Mouse (Mus musculus): ENCODE measurements at regions not wholly inside any gene's neighbourhood (a gene's known extent, or its start where the extent isn't known, plus 50 kb on each side); places are given as distances from the start of the nearest gene placed in this dataset.
A peak's percentile ranks its signal among the peaks of the same experiment; 100 is the strongest.

DNA sequence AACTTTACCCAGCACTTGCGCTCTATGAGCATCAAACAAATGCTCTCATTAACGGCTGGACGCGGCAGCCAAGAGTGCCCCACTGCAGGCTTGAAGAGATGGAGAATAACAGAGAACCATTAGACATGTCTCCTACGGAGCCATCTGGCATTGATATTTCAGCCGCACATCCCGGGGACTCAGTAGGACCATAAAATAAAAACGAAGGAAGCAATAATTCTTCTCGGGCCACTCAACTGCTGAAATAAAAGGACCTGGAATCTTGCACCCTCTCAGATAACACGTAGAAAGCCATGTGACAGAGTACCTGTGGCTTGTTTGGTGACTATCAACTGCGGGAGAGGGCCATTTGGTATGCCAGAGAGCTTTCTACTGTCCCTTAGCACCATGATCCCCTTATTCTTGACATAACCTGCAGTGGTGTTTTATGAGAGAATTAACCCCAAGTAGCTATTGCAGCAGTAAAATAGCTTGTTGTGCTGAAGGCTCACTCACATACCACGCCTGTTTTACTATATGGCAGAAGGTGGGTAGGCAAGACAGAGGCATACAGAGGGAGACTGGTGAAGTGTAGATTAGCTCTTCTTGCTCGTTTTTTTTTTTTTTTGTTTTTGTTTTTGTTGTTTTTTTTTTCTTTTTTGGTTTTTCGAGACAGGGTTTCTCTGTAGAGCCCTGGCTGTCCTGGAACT lies 116.5 kb upstream of the Cnot2 start:
- ATAC-seq (ENCODE audit: insufficient number of reproducible peaks, low FRiP score, low TSS enrichment, low read depth) (peak; percentile 82), DNase-seq (ENCODE audit: low spot score) (peak; percentile 62)

DNA sequence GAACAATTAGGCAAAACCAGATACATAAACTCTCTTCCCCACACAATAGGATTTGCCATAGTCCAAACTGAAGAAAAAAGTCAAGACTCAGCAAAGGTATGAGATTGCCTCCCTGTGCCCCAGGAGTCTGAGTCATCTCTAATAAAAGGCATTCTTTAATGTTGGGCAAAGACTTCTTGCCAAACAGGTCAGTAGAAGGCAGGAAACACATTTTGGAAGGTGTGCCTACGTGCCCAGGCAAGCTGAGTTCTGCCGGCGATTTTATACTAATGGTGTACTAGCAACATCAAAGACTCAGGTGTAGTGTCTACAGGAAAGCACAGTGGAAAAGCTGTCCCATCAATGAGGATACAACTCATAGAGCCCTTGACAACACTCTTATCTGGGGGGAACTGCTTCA lies 112.5 kb upstream of the Cnot2 start:
- no peak overlapping the region for H3K9ac ChIP-seq (ENCODE audit: low read length)
- H3K27me3 ChIP-seq (ENCODE audit: control insufficient read depth, insufficient read depth, low read length) = no peaks in the 10 kb centered on the region
- no peak for ATAC-seq (ENCODE audit: insufficient number of reproducible peaks, low FRiP score, low TSS enrichment, low read depth)

More for the DNA sequence above, 116.5 kb upstream of the Cnot2 start:
- H3K27ac ChIP-seq (replicated peaks; ENCODE audit: low read depth, low read length) = peak overlapping the region; percentile 49
- no peak overlapping the region for H3K4me3 ChIP-seq (ENCODE audit: low read depth, low read length)
- H3K4me1 ChIP-seq (ENCODE audit: control insufficient read depth, insufficient read depth, low read length) = peaks cover 16% of the 10 kb centered on the region
- no peaks in the 10 kb centered on the region for H3K27me3 ChIP-seq (ENCODE audit: control insufficient read depth, insufficient read depth, low read length)
- H3K9ac ChIP-seq (ENCODE audit: low read length) = no peak overlapping the region
- no peaks in the 10 kb centered on the region for H3K9me3 ChIP-seq (ENCODE audit: control insufficient read depth, low read length)
- WGBS = 15% methylated on average over 14 of the region's 14 CpGs
- H3K36me3 ChIP-seq (ENCODE audit: control insufficient read depth, insufficient read depth, low read length) = no peaks in the 10 kb centered on the region
- H3K4me2 ChIP-seq (ENCODE audit: low read depth, severe bottlenecking) = peak overlapping the region; percentile 15; the same call in 1 of the 2 replicates

DNA sequence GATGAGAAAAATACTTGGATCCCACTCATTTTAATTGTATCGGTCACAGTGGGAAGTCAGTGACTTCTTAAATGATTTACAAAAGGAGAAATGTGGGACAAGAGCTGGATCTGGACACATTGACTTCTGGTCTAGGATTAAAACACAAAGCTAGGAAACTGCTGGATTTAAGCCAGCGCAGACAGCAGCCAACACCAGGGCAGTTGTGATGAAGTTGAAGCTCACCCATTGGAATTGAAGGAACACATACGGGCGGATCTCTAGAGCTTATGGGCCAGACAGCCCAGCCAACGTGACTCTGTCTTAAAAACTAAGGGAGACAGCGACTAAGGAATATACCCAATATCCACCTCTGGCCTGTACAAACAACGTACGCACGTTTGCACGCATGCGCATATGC lies 105.4 kb upstream of the Cnot2 start:
- WGBS = 94% methylated on average over 11 of the region's 11 CpGs
- no peak overlapping the region for H3K9ac ChIP-seq (ENCODE audit: low read length)
- H3K27me3 ChIP-seq (ENCODE audit: control insufficient read depth, insufficient read depth, low read length) = no peaks in the 10 kb centered on the region
- DNase-seq (ENCODE audit: low spot score) (no peak), ATAC-seq (ENCODE audit: insufficient number of reproducible peaks, low FRiP score, low TSS enrichment, low read depth) (no peak)
- no peaks in the 10 kb centered on the region for H3K9me3 ChIP-seq (ENCODE audit: control insufficient read depth, low read length)
- no peak overlapping the region for H3K4me2 ChIP-seq (ENCODE audit: low read depth, severe bottlenecking)
- H3K4me3 ChIP-seq (ENCODE audit: low read depth, low read length) = no peak overlapping the region
- H3K27ac ChIP-seq (replicated peaks; ENCODE audit: low read depth, low read length) = no peak overlapping the region
- H3K4me1 ChIP-seq (ENCODE audit: control insufficient read depth, insufficient read depth, low read length) = no peaks in the 10 kb centered on the region
- H3K36me3 ChIP-seq (ENCODE audit: control insufficient read depth, insufficient read depth, low read length) = no peaks in the 10 kb centered on the region

More for the DNA sequence above, 112.5 kb upstream of the Cnot2 start:
- DNase-seq (ENCODE audit: low spot score) = no peak
- Histone ChIP-seq H3K4me1 (ENCODE audit: control insufficient read depth, insufficient read depth, low read length) (peaks cover 10% of the 10 kb centered on the region; the same call in 1 of the 2 replicates), H3K4me3 (ENCODE audit: low read depth, low read length) (no peak overlapping the region), H3K36me3 (ENCODE audit: control insufficient read depth, insufficient read depth, low read length) (no peaks in the 10 kb centered on the region), H3K9me3 (ENCODE audit: control insufficient read depth, low read length) (no peaks in the 10 kb centered on the region), H3K27ac (replicated peaks; ENCODE audit: low read depth, low read length) (no peak overlapping the region), H3K4me2 (ENCODE audit: low read depth, severe bottlenecking) (no peak overlapping the region)
- 84% methylated on average over 3 of the region's 3 CpGs for WGBS

GRCm38 (mm10) chr10:116683374-116683773 lies 102.1 kb upstream of the Cnot2 start:
- no peak overlapping the region for H3K4me2 ChIP-seq (ENCODE audit: low read depth, severe bottlenecking)
- H3K4me1 ChIP-seq (ENCODE audit: control insufficient read depth, insufficient read depth, low read length) = no peaks in the 10 kb centered on the region
- no peak overlapping the region for H3K9ac ChIP-seq (ENCODE audit: low read length)
- H3K9me3 ChIP-seq (ENCODE audit: control insufficient read depth, low read length) = peaks cover 5% of the 10 kb centered on the region; the same call in 1 of the 2 replicates
- ATAC-seq (ENCODE audit: insufficient number of reproducible peaks, low FRiP score, low TSS enrichment, low read depth) (no peak), DNase-seq (ENCODE audit: low spot score) (no peak)
- 51% methylated on average over 9 of the region's 9 CpGs for WGBS
- no peak overlapping the region for H3K4me3 ChIP-seq (ENCODE audit: low read depth, low read length)
- no peaks in the 10 kb centered on the region for H3K36me3 ChIP-seq (ENCODE audit: control insufficient read depth, insufficient read depth, low read length)
- no peak overlapping the region for H3K27ac ChIP-seq (replicated peaks; ENCODE audit: low read depth, low read length)
- no peaks in the 10 kb centered on the region for H3K27me3 ChIP-seq (ENCODE audit: control insufficient read depth, insufficient read depth, low read length)

GRCm38 (mm10) chr10:116678950-116679735 lies 97.8 kb upstream of the Cnot2 start:
- no peak overlapping the region for H3K4me2 ChIP-seq (ENCODE audit: low read depth, severe bottlenecking)
- H3K4me1 ChIP-seq (ENCODE audit: control insufficient read depth, insufficient read depth, low read length) = peaks cover 10% of the 10 kb centered on the region; the same call in 1 of the 2 replicates
- H3K27ac ChIP-seq (replicated peaks; ENCODE audit: low read depth, low read length) = no peak overlapping the region
- peaks cover 5% of the 10 kb centered on the region; the same call in 1 of the 2 replicates for H3K9me3 ChIP-seq (ENCODE audit: control insufficient read depth, low read length)
- H3K36me3 ChIP-seq (ENCODE audit: control insufficient read depth, insufficient read depth, low read length) = no peaks in the 10 kb centered on the region
- DNase-seq (ENCODE audit: low spot score) (peak; percentile 14), ATAC-seq (ENCODE audit: insufficient number of reproducible peaks, low FRiP score, low TSS enrichment, low read depth) (no peak)
- H3K4me3 ChIP-seq (ENCODE audit: low read depth, low read length) = no peak overlapping the region
- no peaks in the 10 kb centered on the region for H3K27me3 ChIP-seq (ENCODE audit: control insufficient read depth, insufficient read depth, low read length)
- WGBS = 88% methylated on average over 10 of the region's 10 CpGs
- H3K9ac ChIP-seq (ENCODE audit: low read length) = no peak overlapping the region

DNA sequence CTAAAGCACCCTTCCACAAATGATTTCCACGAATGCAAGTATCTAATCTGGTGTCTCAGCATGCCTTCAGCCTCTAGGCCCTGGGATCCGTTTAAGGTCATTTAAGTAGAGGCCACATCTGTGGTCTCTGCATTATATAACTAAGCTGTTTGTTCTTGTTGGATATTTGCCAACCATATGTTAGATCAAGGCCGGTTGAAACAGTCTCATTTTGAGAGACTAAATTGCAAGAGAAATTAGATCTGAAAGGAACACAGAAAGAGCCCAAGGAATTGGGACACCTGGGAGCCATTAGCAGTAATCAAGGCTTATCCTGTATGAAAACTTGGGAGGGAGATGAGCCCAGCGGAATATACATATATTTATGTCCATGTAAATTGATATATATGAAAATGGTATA lies 96.6 kb upstream of the Cnot2 start:
- Histone ChIP-seq H3K9me3 (ENCODE audit: control insufficient read depth, low read length) (peaks cover 5% of the 10 kb centered on the region; the same call in 1 of the 2 replicates), H3K27ac (replicated peaks; ENCODE audit: low read depth, low read length) (no peak overlapping the region), H3K27me3 (ENCODE audit: control insufficient read depth, insufficient read depth, low read length) (no peaks in the 10 kb centered on the region), H3K9ac (ENCODE audit: low read length) (no peak overlapping the region), H3K4me1 (ENCODE audit: control insufficient read depth, insufficient read depth, low read length) (peaks cover 10% of the 10 kb centered on the region; the same call in 1 of the 2 replicates), H3K4me3 (ENCODE audit: low read depth, low read length) (no peak overlapping the region), H3K4me2 (ENCODE audit: low read depth, severe bottlenecking) (no peak overlapping the region), H3K36me3 (ENCODE audit: control insufficient read depth, insufficient read depth, low read length) (no peaks in the 10 kb centered on the region)
- ATAC-seq (ENCODE audit: insufficient number of reproducible peaks, low FRiP score, low TSS enrichment, low read depth) (no peak), DNase-seq (ENCODE audit: low spot score) (peak; percentile 26)
- WGBS = 26% methylated on average over 4 of the region's 4 CpGs

- Histone ChIP-seq H3K4me2 (ENCODE audit: low read depth, severe bottlenecking) (no peak overlapping the region), H3K27ac (replicated peaks; ENCODE audit: low read depth, low read length) (peak overlapping the region; percentile 52), H3K36me3 (ENCODE audit: control insufficient read depth, insufficient read depth, low read length) (no peaks in the 10 kb centered on the region), H3K9me3 (ENCODE audit: control insufficient read depth, low read length) (no peaks in the 10 kb centered on the region), H3K4me3 (ENCODE audit: low read depth, low read length) (no peak overlapping the region), H3K4me1 (ENCODE audit: control insufficient read depth, insufficient read depth, low read length) (peaks cover 10% of the 10 kb centered on the region; the same call in 1 of the 2 replicates), H3K27me3 (ENCODE audit: control insufficient read depth, insufficient read depth, low read length) (no peaks in the 10 kb centered on the region), H3K9ac (ENCODE audit: low read length) (no peak overlapping the region)
- no peak for DNase-seq (ENCODE audit: low spot score)
- no peak for ATAC-seq (ENCODE audit: insufficient number of reproducible peaks, low FRiP score, low TSS enrichment, low read depth)
- WGBS = 55% methylated on average over 7 of the region's 7 CpGs
These were observed 93.9 kb upstream of the Cnot2 start for GRCm38 (mm10) chr10:116675171-116675570.

DNA sequence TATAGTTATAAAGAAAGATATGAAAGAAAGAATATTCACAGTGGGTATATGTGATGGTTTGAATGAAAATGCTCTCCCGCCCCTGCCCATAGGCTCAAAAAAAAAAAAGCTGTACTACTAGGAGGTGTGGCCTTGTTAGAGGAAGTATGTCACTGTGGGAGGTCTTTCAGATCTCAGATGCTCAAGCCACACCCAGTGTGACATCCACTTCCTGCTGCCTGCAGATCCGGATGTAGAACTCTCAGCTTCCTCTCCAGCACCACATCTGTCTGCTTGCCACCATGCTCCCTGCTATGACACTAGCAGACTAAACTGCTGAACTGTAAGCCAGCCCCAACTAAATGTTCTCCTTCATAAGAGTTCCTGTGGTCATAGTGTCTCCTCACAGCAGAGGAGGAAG lies 93.0 kb upstream of the Cnot2 start:
- H3K27ac ChIP-seq (replicated peaks; ENCODE audit: low read depth, low read length) = no peak overlapping the region
- no peaks in the 10 kb centered on the region for H3K27me3 ChIP-seq (ENCODE audit: control insufficient read depth, insufficient read depth, low read length)

More for the DNA sequence above, 93.0 kb upstream of the Cnot2 start:
- Histone ChIP-seq H3K4me1 (ENCODE audit: control insufficient read depth, insufficient read depth, low read length) (peaks cover 10% of the 10 kb centered on the region; the same call in 1 of the 2 replicates), H3K9ac (ENCODE audit: low read length) (no peak overlapping the region), H3K4me3 (ENCODE audit: low read depth, low read length) (no peak overlapping the region), H3K36me3 (ENCODE audit: control insufficient read depth, insufficient read depth, low read length) (no peaks in the 10 kb centered on the region), H3K4me2 (ENCODE audit: low read depth, severe bottlenecking) (no peak overlapping the region), H3K9me3 (ENCODE audit: control insufficient read depth, low read length) (no peaks in the 10 kb centered on the region)
- ATAC-seq (ENCODE audit: insufficient number of reproducible peaks, low FRiP score, low TSS enrichment, low read depth) (no peak), DNase-seq (ENCODE audit: low spot score) (no peak)
- 75% methylated on average over 2 of the region's 2 CpGs for WGBS

Measured in limb, embryonic 11.5 days (tissue).